Mouse (Mus musculus) neural tube, embryonic 14.5 days (tissue): ENCODE data around the gene Akap13. TPM values are rescaled to one million over a fixed set of nuclear protein-coding genes. Genes with fewer than 3 reads are reported as not detected.

Experiments used
- ATAC-seq: fragments of 200-750 bp; cut with Nextera tagmentation; 2 replicates; pipeline ENCODE4 v1.8.0; 2017; ENCODE audit warnings: low read depth, mild to moderate bottlenecking, moderate TSS enrichment, moderate library complexity
- H3K27ac ChIP-seq: fragments of 300-500 bp; sonication (generic); 2 replicates; pipeline ENCODE4 v1.5.1; 2014; ENCODE audit warnings: low read depth, mild to moderate bottlenecking, control low read depth, low read length, moderate library complexity, mixed read lengths
- H3K27me3 ChIP-seq: fragments of 300-500 bp; sonication (generic); 2 replicates; pipeline ENCODE4 v1.6.1; 2014; ENCODE audit warnings: low read length; ENCODE audit not compliant: control insufficient read depth, insufficient read depth
- H3K36me3 ChIP-seq: fragments of 300-500 bp; sonication (generic); 2 replicates; pipeline ENCODE4 v1.6.1; 2014; ENCODE audit warnings: low read length, mixed read lengths; ENCODE audit not compliant: control insufficient read depth, insufficient read depth
- H3K4me1 ChIP-seq: fragments of 300-500 bp; sonication (generic); 2 replicates; pipeline ENCODE4 v1.6.1; 2014; ENCODE audit warnings: low read length; ENCODE audit not compliant: control insufficient read depth, insufficient read depth
- H3K4me2 ChIP-seq: fragments of 300-500 bp; sonication (generic); 2 replicates; pipeline ENCODE4 v1.6.1; 2014; ENCODE audit warnings: mild to moderate bottlenecking, low read depth, low read length, control low read depth
- H3K4me3 ChIP-seq: fragments of 300-500 bp; sonication (generic); 2 replicates; pipeline ENCODE4 v1.5.1; 2014; ENCODE audit warnings: low read depth, low read length, control low read depth, mixed read lengths
- H3K9ac ChIP-seq: fragments of 300-500 bp; sonication (generic); replicated peaks from 2 replicates; pipeline ENCODE4 v1.6.1; 2014; ENCODE audit warnings: low read depth, mild to moderate bottlenecking, control low read depth, low read length, mixed read lengths
- H3K9me3 ChIP-seq: fragments of 300-500 bp; sonication (generic); 2 replicates; pipeline ENCODE4 v1.6.1; 2016; ENCODE audit warnings: low read length; ENCODE audit not compliant: control insufficient read depth
- WGBS: fragments of 180-500 bp; shearing (Covaris S2); extraction: QIAGEN DNeasy Blood & Tissue Kit; methylation state at CpG from one replicate; pipeline ENCODE4 v1.1.7; 2014; 5-methylcytosine and 5-hydroxymethylcytosine counted together
- polyA plus RNA-seq: library from polyadenylated mRNA; unstranded; fragments of >200 nt; fragmentation: Nextera tagmentation; extraction: Ambion mirVana; gene quantifications from 2 replicates; pipeline ENCODE4 v1.2.1, GENCODE M21; 2014

Gene Akap13
- polyA plus RNA-seq, 1 experiment from 2014 or later: 19.8 TPM

- Histone ChIP-seq H3K4me1 (no peaks in the 10 kb centered on the region), H3K9ac (no peak overlapping the region), H3K4me3 (no peak overlapping the region), H3K27me3 (no peaks in the 10 kb centered on the region), H3K4me2 (no peak overlapping the region), H3K27ac (no peak overlapping the region), H3K36me3 (no peaks in the 10 kb centered on the region), H3K9me3 (no peaks in the 10 kb centered on the region)
- ATAC-seq: no peak
- 81% methylated on average over 7 of the region's 7 CpGs for WGBS
Observed at GRCm38 (mm10) chr7:75472316-75473195, 17.2 kb downstream of the Akap13 start.

- no peak for ATAC-seq
- H3K27ac ChIP-seq: no peak overlapping the region
- H3K4me2 ChIP-seq: no peak overlapping the region
- H3K9ac ChIP-seq: no peak overlapping the region
- no peaks in the 10 kb centered on the region for H3K27me3 ChIP-seq
- H3K4me3 ChIP-seq: no peak overlapping the region
- no peaks in the 10 kb centered on the region for H3K9me3 ChIP-seq
- 100% methylated on average over 1 of the region's 1 CpGs for WGBS
- no peaks in the 10 kb centered on the region for H3K36me3 ChIP-seq
- H3K4me1 ChIP-seq: no peaks in the 10 kb centered on the region
Observed at GRCm38 (mm10) chr7:75473294-75473693, 18.0 kb downstream of the Akap13 start.

GRCm38 (mm10) chr7:75474064-75474463 is 18.7 kb downstream of the Akap13 start:
- ATAC-seq: no peak
- WGBS: 88% methylated on average over 1 of the region's 1 CpGs
- no peak overlapping the region for H3K4me2 ChIP-seq
- no peak overlapping the region for H3K27ac ChIP-seq
- no peak overlapping the region for H3K9ac ChIP-seq
- H3K4me1 ChIP-seq: no peaks in the 10 kb centered on the region
- H3K36me3 ChIP-seq: no peaks in the 10 kb centered on the region
- no peaks in the 10 kb centered on the region for H3K27me3 ChIP-seq
- H3K9me3 ChIP-seq: no peaks in the 10 kb centered on the region
- H3K4me3 ChIP-seq: no peak overlapping the region

- H3K27me3 ChIP-seq: no peaks in the 10 kb centered on the region
- H3K9me3 ChIP-seq: no peaks in the 10 kb centered on the region
- no peak overlapping the region for H3K27ac ChIP-seq
- no peaks in the 10 kb centered on the region for H3K36me3 ChIP-seq
- no peak overlapping the region for H3K9ac ChIP-seq
- no peaks in the 10 kb centered on the region for H3K4me1 ChIP-seq
- no peak for ATAC-seq
- H3K4me2 ChIP-seq: no peak overlapping the region
- no peak overlapping the region for H3K4me3 ChIP-seq
Observed at GRCm38 (mm10) chr7:75474564-75475150, 19.3 kb downstream of the Akap13 start.

GRCm38 (mm10) chr7:75478060-75478459 is 22.7 kb downstream of the Akap13 start:
- Histone ChIP-seq H3K27me3 (no peaks in the 10 kb centered on the region), H3K9me3 (no peaks in the 10 kb centered on the region), H3K9ac (no peak overlapping the region), H3K4me3 (no peak overlapping the region), H3K27ac (no peak overlapping the region), H3K36me3 (no peaks in the 10 kb centered on the region), H3K4me1 (no peaks in the 10 kb centered on the region), H3K4me2 (no peak overlapping the region)
- ATAC-seq: no peak
- 89% methylated on average over 2 of the region's 2 CpGs for WGBS

- Histone ChIP-seq H3K27ac (no peak overlapping the region), H3K4me1 (no peaks in the 10 kb centered on the region), H3K4me2 (no peak overlapping the region), H3K27me3 (no peaks in the 10 kb centered on the region), H3K4me3 (no peak overlapping the region), H3K9me3 (no peaks in the 10 kb centered on the region), H3K36me3 (no peaks in the 10 kb centered on the region), H3K9ac (no peak overlapping the region)
- ATAC-seq: no peak
- 74% methylated on average over 6 of the region's 6 CpGs for WGBS
Observed at GRCm38 (mm10) chr7:75480721-75481426, 25.5 kb downstream of the Akap13 start.

- Histone ChIP-seq H3K4me3 (no peak overlapping the region), H3K4me1 (no peaks in the 10 kb centered on the region), H3K9me3 (no peaks in the 10 kb centered on the region), H3K27me3 (no peaks in the 10 kb centered on the region), H3K27ac (no peak overlapping the region), H3K4me2 (no peak overlapping the region), H3K9ac (no peak overlapping the region), H3K36me3 (no peaks in the 10 kb centered on the region)
- ATAC-seq: no peak
- 91% methylated on average over 2 of the region's 2 CpGs for WGBS
Observed at GRCm38 (mm10) chr7:75486031-75486430, 30.7 kb downstream of the Akap13 start.

- no peak for ATAC-seq
- Histone ChIP-seq H3K4me3 (no peak overlapping the region), H3K27ac (no peak overlapping the region), H3K36me3 (no peaks in the 10 kb centered on the region), H3K4me2 (no peak overlapping the region), H3K4me1 (no peaks in the 10 kb centered on the region), H3K27me3 (no peaks in the 10 kb centered on the region), H3K9ac (no peak overlapping the region), H3K9me3 (no peaks in the 10 kb centered on the region)
- WGBS: 75% methylated on average over 3 of the region's 3 CpGs
Observed at GRCm38 (mm10) chr7:75495941-75496441, 40.7 kb downstream of the Akap13 start.

GRCm38 (mm10) chr7:75498627-75499026 is 43.3 kb downstream of the Akap13 start:
- Histone ChIP-seq H3K9ac (no peak overlapping the region), H3K4me2 (no peak overlapping the region), H3K27me3 (no peaks in the 10 kb centered on the region), H3K36me3 (no peaks in the 10 kb centered on the region), H3K4me1 (no peaks in the 10 kb centered on the region), H3K27ac (no peak overlapping the region), H3K4me3 (no peak overlapping the region), H3K9me3 (no peaks in the 10 kb centered on the region)
- 65% methylated on average over 5 of the region's 5 CpGs for WGBS
- ATAC-seq: no peak
